ENCODE assay signal across 26 mouse cellular contexts in genomic region chr5:151230427-151230826, GRCm38 (mm10).
"Had no signal": no experiment of that assay in that cellular context is flagged by ENCODE, and none has a peak within 500 bp of the region (broad histone marks: within the 10 kb centered on the region; RNA-seq: fewer than 3 reads in every experiment).

No protein-coding gene starts in this region.

- H3K36me3 ChIP-seq: heart, embryonic 10.5 days; heart, embryonic 13.5 days; heart, embryonic 15.5 days; hindbrain, embryonic 13.5 days; hindbrain, embryonic 15.5 days; kidney, embryonic 15.5 days; limb, embryonic 13.5 days; limb, embryonic 15.5 days; liver, embryonic 12.5 days had no signal

- H3K4me3 ChIP-seq: heart, embryonic 10.5 days; heart, embryonic 13.5 days; heart, embryonic 15.5 days; hindbrain, embryonic 13.5 days; hindbrain, embryonic 15.5 days; kidney, embryonic 15.5 days; limb, embryonic 13.5 days; limb, embryonic 15.5 days; liver, embryonic 12.5 days had no signal

- H3K27ac ChIP-seq: heart, embryonic 10.5 days; heart, embryonic 13.5 days; heart, embryonic 15.5 days; hindbrain, embryonic 13.5 days; hindbrain, embryonic 15.5 days; hindbrain, postnatal 0 days; kidney, embryonic 15.5 days; kidney, postnatal 0 days; limb, embryonic 13.5 days; limb, embryonic 15.5 days; liver, embryonic 12.5 days; liver, embryonic 14.5 days had no signal

- H3K4me1 ChIP-seq: liver, embryonic 12.5 days had no signal

- ATAC-seq: hindbrain, postnatal 0 days; intestine, embryonic 16.5 days; liver, embryonic 12.5 days had no signal

- DNase-seq: gastrocnemius, postnatal 14 days; gastrocnemius, postnatal 36 days; heart, adult 18-20 months; heart, postnatal 14 days; heart, postnatal 36 days; kidney, adult 11 months; kidney, adult 2 months; kidney, adult 9 months; kidney, postnatal 14 days; kidney, postnatal 36 days; layer of hippocampus, adult 9-11 months; layer of hippocampus, postnatal 36 days; left cerebral cortex, postnatal 4 days had no signal

- H3K9me3 ChIP-seq: heart, embryonic 10.5 days; heart, embryonic 13.5 days; heart, embryonic 15.5 days; hindbrain, embryonic 13.5 days; hindbrain, embryonic 15.5 days; kidney, embryonic 15.5 days; limb, embryonic 13.5 days; limb, embryonic 15.5 days; liver, embryonic 12.5 days had no signal

- H3K4me2 ChIP-seq: heart, embryonic 13.5 days; heart, embryonic 15.5 days; hindbrain, embryonic 13.5 days; hindbrain, embryonic 15.5 days; kidney, embryonic 15.5 days; limb, embryonic 13.5 days; limb, embryonic 15.5 days; liver, embryonic 12.5 days had no signal

- H3K9ac ChIP-seq: heart, embryonic 13.5 days; heart, embryonic 15.5 days; hindbrain, embryonic 13.5 days; hindbrain, embryonic 15.5 days; kidney, embryonic 15.5 days; limb, embryonic 13.5 days; limb, embryonic 15.5 days; liver, embryonic 12.5 days; liver, embryonic 14.5 days had no signal

- H3K27me3 ChIP-seq: kidney, embryonic 15.5 days had no signal
